Mouse (Mus musculus) liver, postnatal 0 days (tissue): Measurements from ENCODE around the gene Esr1.

ENCODE experiments used
- CTCF ChIP-seq: sonication (generic); IDR thresholded peaks from 2 replicates; pipeline ENCODE4 v1.5.1; 2016; ENCODE audit warnings: antibody characterized with exemption, low read depth
- EP300 ChIP-seq: IDR thresholded peaks from 2 replicates; pipeline ENCODE4 v1.6.1; 2016; ENCODE audit warnings: antibody characterized with exemption, low read depth, mild to moderate bottlenecking

DNA sequence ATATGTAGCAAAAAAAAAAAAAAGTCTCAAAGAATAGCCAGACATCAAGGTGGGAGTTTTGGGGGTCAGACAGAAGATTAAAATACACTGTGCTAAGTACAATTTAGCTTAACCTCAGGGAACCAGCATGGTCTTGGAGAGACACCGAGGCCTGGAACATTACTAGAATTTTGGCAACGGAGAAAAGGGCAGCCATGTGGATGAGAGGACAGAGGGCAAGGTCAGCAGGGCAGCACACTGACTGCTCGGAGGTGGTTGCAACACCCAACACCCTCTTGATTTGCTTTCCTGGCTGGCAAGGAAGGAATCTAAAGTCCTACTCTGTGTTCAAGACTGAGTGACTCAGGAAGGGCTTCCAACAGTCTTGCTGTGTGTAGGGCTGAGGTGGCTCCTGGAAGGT lies 60.5 kb downstream of the Esr1 start:
- TF ChIP-seq CTCF (no peak), EP300 (no peak)
